Mouse (Mus musculus) spleen, postnatal 10 days (tissue): ENCODE results near the gene Nucb1.
"Not testable (repeated sequence)": the region's sequence is repeated elsewhere in the genome, so short reads cannot be mapped to it uniquely, and the experiment has no call there.

ENCODE experiments used
- DNase-seq, 2 experiments: peaks; one replicate each; pipeline ENCODE4 v3.0.0; 2021 to 2022; ENCODE audit warnings: low spot score in 2 of 2

Nucb1 gene

DNA sequence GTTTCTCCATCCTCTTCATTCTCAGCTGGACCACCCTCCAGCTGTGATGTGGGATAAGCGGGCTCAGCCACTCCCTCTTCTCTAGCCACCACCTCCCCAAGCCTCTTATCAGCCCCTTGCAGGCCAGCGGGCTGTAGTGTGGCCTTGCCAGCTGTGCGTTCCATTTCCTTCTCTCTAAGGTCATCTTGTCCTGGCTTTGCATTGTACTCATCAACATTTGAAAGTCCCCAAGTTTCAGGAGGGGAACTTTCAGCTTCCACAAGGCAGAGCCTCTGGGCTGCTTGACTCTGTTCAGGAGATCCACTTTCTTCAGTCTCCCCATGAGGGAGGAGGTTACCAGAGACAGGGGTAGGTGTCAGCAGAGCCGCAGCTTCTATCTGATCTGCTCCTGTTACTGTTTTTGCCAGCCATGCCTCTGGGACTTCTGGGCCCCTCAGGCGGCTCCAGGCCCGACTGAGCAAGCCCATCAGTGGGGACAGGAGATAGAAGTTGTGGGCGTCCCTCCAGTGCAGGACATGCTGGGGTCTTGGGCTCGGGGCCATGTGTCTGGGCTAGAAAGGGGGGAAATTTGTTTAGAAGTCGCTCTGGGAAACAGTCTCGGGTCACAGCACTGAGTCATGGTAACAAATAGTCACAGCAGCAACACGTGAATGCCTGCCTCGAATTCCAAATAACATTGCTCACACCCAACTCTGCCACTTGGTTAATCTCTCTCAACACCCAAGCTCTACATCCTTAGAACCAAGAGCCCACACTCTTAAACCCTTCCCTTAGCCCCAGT is 14.8 kb upstream of the Nucb1 start:
- peak; percentile 81 to 88 for DNase-seq

DNA sequence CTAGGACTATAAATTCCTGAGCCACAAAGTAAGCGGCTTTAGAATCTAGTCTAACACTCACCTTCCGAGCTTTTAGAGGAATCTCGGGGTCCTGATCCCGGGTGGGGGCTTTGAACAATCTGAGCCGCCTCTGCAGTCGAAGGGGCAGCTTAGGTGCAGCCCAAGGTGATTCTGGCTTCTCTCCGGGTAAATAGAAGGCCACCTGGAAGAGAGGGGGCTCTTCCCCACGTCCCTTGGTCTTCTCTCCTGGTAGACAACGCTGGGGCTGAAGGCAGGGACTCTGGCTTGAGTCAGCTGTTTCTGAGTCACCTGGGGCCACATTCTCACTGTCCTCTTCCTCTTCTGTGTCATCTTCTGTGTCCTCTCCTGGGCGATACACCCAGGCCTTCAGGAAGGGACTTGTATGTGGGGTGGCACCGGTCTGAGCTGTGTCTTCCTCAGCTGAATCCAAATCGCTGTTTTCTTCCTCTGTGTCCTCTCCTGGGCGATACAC is 13.5 kb upstream of the Nucb1 start:
- DNase-seq, result peak in 1 of 2 experiments; percentile 29

DNA sequence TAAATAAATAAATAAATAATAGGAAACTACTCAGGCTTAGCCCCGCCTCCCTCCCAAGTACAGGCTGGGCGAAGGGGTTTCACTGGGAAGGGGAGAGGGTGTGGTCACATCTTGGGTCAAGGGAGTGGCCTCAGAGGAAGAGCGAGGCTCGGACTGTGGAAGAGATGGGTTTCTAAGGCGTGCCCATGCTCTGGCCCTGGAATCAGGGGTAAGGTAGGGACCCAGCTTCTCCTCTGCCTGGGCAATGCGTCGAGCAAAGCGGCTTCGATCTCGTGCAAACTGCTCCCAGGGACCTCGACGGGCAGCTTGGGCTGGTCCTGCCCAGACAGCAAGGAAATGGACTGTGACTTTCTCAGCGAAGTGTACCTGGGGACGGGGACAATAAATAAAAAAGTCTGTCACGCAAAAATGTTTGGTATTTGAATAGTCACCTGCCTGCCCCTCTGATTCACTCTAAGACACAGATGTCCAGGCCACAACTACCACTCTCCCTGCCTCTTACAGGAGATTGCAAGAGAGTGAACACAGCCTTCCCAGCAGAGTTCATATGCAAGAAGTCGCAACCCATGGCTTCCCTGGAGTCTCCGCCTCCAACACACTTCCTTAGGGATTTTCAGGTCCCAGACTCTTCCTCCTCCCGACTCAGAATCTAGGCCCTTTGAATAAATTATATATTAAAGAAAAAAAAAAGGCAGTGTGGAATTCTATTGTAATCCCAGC is 12.9 kb upstream of the Nucb1 start:
- peak in 1 of 2 experiments; percentile 40 for DNase-seq

DNA sequence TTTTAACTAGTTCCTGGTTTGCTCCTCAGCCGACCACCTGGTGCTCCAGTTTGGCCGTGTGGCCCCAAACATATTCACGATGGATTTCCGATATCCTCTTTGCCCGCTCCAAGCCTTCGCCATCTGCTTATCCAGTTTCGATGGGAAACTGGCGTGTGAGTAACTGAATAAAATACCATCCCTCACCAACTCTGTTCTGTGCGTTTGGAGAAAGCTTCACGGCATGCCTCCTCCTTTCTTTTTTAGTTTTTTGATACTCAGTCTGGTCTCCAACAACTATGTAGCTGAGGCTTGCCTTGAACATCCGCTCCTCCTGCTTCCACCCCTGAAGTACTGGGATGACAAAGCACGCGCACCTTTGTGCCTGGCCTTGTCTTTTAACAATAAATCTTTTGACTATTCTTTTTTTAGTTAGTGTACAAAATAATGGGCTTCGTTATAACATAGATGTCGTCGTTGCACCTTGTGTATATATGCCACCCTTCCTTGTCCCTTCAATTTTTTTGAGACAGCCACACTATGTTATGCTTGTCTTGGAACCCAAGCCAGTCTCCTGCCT is 12.1 kb upstream of the Nucb1 start:
- no peak for DNase-seq

DNA sequence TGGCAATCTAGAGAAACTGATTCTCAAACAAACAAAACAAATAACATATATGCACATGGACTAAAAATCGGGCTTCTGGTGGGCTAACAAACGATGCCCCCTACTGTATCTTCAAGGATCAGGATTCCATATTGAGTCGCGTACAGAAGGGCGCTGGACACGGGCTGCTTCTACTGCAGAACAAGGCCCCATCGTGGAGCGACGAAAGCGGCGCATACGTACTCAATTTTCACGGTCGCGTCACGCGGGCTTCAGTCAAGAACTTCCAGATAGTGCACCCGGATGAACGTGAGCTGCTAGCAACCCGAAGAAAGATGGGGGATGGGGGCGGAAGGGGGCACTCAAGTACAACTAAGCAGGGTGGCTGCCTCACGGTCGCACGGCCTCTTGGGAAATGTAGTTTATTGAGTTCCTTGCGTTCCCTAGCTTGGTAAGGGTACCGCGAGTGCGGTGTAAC is 11.6 kb upstream of the Nucb1 start:
- peak; percentile 77 to 90 for DNase-seq

DNA sequence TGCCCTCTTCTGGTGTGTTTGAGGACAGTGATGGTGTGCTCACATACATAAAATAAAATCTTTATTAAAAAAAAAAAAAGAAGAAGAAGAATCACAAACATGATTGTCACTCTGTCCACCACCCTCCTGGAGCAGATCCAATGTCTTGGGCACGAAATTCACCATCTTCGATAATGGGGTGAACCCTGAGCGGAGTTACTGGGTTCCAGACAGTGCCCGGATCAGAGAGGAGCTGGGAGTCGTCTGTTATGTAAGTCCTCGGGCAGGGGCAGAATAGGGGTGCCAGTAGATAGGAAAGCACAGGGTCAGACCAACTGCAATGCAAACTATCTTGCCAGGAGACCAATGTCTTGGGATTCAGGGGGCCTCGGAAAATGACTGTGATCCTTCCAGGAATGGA is 10.4 kb upstream of the Nucb1 start:
- DNase-seq, result no peak

DNA sequence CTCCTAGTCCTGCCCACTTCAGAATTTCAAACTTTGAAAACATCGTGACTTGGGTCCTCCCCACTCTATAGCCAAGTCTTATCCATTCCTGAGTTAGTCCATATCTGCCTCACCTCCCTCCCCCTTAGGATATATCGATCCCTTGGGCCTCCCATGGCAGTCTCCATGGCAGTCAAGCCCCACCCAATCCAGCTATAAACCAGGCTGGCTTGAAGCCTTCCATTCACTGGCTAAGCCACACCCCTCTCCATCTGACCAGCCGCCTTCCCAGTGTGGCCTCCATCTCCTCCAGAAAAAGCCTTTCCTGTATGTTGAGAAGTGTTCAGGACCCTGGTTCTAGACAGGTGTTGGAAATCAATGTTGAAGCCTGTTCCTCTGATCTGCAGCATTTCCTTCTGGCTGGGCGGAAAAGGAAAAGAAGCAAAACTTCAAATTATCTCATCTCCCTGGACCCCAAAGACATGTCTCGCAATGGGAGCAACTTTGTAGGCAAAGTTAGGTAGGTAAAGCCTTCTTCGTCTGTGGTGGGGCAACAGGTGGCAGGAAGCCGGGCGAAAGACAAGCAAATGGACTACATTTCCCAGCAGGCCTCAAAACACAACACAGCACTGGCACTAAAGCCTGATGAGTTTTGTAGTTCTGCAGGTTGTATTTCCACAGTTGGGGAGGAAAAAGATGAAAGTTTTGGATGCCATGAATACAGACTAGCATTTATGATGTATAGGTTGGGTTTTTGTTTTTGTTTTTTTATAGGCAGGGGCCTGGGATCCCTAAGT is 9.3 kb upstream of the Nucb1 start:
- peak in 1 of 2 experiments; percentile 49 for DNase-seq

DNA sequence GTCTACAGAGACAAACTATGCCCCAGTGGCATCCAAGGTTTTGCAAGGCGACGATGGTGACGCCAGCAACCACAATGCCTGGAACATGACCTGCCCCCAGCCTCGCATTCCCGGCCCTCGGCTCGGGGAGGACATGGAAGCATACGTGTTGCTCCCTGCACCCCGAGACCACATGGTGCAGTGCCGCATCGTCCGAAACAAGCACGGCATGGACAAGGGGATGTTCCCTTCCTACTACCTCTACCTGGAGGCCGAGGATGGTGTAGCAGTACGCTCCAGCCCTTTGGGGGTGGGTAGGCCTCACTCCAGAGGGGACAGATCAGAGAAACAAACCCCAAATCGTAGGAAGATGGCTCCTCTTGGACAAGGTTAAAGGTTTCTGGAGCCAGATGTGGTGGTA is 8.4 kb upstream of the Nucb1 start:
- DNase-seq, result no peak

DNA sequence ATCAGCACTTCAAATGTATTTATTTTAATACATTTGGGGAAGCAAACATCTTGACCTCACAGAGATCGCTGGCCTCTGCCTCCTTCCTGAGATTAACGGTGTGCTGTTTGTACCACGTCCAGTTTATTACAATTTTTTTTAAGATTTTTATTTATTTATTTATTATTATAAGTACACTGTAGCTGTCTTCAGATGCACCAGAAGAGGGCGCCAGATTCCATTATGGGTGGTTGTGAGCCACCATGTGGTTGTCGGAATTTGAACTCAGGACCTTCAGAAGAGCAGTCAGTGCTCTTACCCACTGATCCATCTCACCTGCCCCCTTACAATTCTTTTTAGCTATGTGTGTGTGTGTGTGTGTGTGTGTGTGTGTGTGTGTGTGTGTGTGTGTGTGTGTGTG is 6.6 kb upstream of the Nucb1 start:
- DNase-seq, result not testable (repeated sequence)

DNA sequence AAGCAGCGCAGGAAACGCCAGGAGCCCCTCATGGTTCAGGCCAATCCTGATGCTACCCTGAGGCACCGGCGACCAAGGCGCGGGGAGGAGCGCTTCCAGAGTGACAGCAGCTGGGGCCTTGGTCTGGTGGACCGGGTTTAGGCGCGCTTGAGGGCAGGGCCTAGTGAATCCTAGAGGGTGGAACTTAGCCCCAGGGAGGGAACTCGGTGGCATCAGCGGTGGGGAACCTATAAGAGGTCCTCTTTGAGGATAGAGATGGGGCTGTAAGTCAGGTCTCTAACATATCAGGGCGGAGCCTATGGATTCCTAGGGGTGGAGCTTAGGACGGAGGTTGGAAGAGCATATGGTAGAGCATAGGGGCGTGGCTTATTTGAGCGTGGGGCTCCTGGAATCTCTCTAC is 5.2 kb upstream of the Nucb1 start:
- peak in 1 of 2 experiments; percentile 50 for DNase-seq

DNA sequence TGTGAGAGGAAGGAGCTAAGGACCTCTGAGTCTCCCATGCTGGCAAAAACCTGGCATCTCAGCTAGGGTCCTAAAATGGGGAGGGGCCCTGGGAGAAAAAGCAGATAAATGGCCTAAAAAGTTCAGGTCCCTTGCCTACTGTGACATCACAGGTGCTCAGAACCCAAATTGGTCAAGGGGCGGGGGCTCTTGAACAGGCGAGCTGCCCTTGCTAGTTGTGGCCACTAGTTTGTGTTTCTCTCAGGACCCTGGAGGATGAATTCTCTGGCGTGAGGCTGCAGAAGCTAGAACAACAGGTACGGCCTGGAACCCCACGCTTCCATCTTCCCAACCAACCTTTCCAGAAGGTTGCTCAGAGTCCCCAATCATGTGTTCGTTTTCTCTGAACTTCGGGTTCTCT is 4.2 kb upstream of the Nucb1 start:
- no peak for DNase-seq

DNA sequence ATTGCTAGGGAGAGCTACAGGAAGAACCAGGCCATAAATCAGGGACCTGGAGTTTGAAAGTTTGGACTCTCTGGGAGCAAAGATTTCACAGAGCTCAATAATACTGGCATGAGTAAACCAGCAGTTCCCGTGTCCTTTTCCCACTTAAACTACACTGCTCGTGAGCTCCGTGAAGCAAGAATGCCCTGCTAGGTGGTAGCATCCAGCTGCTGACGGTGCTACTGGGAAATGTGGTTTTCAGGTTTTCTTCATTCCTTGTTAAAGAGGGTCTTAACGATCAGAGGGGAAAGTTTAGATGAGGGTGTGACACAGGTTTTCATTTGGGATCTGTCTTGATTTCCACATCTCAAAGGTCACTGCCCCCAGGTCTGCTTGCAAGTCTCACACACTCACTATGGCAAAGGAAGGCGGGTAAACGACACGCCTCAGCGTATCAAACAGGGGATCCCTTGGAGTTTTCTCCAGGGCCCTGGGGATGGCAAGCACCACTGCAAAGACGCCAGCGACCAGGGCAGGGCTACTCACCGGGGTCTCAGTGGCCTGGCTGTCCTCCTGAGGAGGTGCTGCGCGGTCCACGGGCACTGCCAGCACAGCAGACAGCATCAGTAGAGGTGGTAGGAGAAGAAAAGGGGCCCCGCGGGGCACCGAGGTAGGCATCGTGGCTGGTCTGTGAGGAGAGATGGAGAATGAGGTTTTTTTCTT is 874 bp downstream of the Nucb1 start:
- peak; percentile 48 to 56 for DNase-seq

DNA sequence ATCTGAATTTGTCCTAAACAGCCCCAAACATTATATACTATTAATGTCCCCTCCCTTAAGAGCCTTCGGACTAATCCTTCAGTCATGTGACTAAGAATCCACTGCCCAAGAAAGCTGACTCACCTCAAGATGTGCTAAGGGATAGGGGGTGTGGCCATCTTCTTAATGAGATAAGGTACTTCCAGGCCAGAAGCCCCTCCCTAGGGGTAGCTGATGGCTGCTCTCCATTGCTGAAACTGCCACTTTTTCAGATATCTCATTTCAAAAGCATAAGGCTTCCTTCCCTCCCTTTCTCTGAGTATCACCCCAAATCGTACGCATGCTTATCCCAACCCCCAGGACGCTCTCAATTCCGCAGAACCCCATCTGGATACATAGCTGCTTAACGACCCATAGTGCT is 1.6 kb downstream of the Nucb1 start:
- DNase-seq, result peak; percentile 54 to 64

DNA sequence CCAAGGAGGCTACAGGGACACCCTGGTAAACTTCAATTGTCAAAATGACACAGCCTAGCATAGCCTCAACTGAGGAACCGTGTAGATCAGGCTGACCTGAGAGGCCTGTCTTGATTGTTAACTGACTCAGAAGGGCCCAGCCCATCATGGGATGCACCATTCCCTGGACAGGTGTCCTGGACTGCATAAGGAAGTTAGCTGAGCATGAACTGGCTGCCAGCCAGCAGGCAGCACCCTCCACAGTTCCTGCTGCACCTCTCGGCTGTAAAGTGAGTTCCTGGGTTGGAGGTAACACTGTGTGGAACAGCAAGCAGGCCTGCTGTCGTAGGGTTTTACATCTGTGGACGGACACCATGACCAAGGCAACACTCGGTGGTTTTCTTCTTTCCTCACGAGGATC is 2.6 kb downstream of the Nucb1 start:
- no peak for DNase-seq

DNA sequence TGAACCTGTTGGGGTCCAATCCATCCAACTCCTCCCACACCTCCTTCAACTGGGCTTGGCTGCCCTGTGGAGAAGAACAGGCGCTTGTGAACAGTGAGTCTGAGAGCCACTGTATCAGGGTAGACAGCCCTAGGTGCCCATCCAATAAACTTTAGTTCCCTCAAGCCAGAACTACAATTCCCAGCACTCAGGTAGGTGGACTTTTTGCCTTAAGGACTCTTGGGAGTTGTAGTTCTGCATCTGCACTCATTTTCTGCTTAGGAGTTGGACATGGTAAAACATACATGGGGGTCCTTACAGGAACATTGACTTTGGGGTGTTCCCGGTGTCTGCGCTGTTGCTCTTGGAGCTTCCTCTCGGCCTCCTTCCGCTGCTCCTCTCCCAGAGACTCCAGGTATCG is 11.8 kb downstream of the Nucb1 start:
- DNase-seq, result no peak

DNA sequence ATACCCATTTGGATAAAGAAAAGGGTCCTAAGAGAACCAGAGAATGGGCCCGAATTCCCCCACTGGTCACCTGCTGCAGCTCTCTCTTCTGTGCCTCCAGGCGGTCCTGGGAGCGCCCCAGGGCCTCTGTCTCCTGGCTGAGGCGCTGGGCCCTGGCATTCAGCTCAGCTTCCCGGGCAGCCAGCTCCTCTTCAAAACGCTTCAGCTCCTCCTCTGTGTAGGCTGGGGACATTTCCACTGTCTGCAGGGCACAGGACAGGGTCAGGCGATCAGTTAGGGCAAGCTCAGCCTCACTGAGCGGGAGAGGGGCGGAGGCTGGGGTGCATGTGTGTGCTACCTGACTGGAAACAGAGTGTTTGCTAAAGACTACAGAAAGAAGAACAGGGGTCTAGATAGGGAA is 15.7 kb downstream of the Nucb1 start:
- no peak for DNase-seq

DNA sequence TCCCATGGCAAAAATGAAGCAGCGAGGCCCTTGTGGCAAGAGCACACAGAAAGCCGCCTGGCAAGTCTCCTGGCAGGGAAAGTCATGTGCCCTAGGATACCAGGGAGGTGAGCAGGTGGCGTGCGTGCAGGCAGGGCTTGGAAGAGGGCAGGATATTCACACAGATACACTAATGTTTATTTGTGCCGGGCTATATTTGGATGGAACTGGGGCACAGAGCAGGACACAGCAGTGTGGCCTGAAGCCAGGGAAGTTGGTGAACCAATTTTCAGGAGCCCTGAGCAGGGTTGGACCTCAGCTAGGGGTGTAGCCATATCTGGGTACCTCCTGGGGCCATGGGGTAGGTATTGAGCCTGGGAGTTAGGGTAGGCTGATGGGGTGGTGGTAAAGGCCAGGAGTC is 17.3 kb downstream of the Nucb1 start:
- DNase-seq, result no peak

DNA sequence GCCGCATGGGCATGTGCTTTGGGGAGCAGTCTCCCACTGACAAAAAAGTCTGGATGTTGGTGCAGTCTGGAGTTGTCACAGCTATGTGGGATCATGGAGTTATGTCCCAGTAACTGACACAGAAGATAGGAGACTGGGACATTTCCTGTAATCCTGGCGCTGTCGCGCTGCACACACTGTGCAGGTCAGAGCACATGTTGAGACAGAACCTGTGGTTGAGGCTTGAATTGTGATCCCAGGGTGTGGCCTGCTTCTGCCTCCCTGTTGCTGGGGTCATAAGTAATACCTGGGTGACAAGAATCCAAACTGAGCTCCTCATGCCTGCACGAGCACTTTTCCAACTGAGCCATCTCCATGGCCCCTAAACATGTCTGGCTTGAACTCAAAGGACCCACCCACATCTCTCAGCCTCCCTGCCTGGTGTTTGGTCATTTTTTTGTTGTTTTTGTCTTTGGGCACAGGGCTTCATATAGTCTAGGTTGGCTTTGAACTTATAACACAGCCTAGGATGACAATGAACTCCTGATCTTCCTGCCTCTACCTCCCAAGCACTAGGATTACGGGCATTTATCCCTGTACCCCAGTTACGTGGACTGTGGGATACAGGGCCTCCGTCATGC is 17.9 kb downstream of the Nucb1 start:
- DNase-seq, result no peak

DNA sequence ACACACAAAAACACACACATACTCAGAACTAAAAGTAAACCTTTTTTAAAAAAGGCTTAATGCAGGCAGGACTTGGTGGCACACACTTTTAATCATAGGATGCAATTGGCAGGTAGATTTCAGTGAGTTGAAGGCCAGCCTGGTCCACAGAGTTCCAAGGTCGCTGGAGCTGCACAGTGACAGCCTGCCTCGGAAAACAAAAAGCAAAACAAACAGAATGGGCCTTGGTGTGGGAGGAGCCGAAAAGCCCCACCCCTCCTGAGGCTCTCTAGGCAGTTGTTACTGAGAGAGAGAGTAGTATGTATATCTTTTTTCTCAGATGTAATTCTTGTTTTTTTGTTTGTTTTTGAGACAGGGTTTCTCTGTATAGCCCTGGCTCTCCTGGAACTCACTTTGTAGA is 18.9 kb downstream of the Nucb1 start:
- no peak for DNase-seq

DNA sequence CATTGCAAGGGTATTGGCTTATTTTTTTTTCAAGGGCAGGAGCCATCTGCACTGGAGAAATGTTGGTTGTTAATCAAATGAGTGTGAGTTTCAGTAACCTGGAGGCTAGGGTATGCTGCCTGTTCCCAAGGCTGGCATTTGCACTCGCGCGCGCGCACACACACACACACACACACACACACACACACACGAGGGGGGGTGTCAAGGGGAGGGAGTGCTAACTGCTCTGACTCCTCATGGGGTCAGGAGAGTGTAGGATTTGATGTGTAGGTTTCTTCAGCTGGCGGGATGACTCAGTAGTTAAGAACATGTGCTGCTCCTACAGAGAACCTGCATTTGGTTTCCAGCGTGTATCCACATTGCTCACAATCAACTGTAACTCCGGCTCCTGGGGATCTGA is 19.4 kb downstream of the Nucb1 start:
- no peak for DNase-seq

DNA sequence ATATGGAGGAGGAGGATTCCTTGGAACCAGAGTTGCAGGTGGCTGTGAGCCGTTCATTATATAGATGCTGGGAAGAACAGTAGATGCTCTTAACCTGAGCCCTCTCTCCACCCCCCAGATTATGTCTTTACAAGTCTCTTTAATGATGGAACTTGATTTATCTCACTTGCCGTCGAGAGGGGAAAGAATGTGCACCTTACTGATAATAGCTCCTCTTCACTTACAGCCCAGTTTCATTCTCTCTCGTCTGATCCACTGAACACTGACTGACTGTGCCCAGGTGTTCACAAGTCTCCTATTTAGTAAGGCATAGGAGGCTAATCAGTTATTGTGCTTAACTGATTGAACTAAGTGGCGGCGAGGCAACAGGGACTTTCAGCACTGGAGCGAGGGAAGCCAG is 20.6 kb downstream of the Nucb1 start:
- DNase-seq, result no peak
